Mouse (Mus musculus): ENCODE measurements at regions not wholly inside any gene's neighbourhood (a gene's known extent, or its start where the extent isn't known, plus 50 kb on each side); places are given as distances from the start of the nearest gene placed in this dataset.

GRCm38 (mm10) chr12:26244701-26245100 lies 170.4 kb downstream of the Rnf144a start:
- Histone ChIP-seq H3K27me3 (replicated peaks; ENCODE audit: insufficient read depth, low read length) (no peaks in the 10 kb centered on the region), H3K9ac (replicated peaks; ENCODE audit: low read depth) (no peak overlapping the region), H3K4me1 (ENCODE audit: insufficient read depth, low read depth, low read length) (no peaks in the 10 kb centered on the region), H3K4me2 (replicated peaks; ENCODE audit: low read depth, low read length) (no peak overlapping the region), H3K27ac (ENCODE audit: low read length) (no peak overlapping the region), H3K4me3 (ENCODE audit: low read depth, low read length) (no peak overlapping the region), H3K36me3 (ENCODE audit: insufficient read depth, low read length) (no peaks in the 10 kb centered on the region), H3K9me3 (ENCODE audit: low read length) (no peaks in the 10 kb centered on the region)
- 89% methylated on average over 6 of the region's 6 CpGs for WGBS
- DNase-seq (ENCODE audit: low spot score) (no peak), ATAC-seq (no peak)
- TF ChIP-seq CTCF (IDR thresholded peaks at IDR 0.05) (no peak), EP300 (IDR thresholded peaks at IDR 0.05) (no peak)

GRCm38 (mm10) chr12:26227557-26228020 lies 187.5 kb downstream of the Rnf144a start:
- DNase-seq (ENCODE audit: low spot score) (no peak), ATAC-seq (no peak)
- Histone ChIP-seq H3K9ac (replicated peaks; ENCODE audit: low read depth) (no peak overlapping the region), H3K36me3 (ENCODE audit: insufficient read depth, low read length) (no peaks in the 10 kb centered on the region), H3K27me3 (replicated peaks; ENCODE audit: insufficient read depth, low read length) (no peaks in the 10 kb centered on the region), H3K4me3 (ENCODE audit: low read depth, low read length) (no peak overlapping the region), H3K27ac (ENCODE audit: low read length) (no peak overlapping the region), H3K4me2 (replicated peaks; ENCODE audit: low read depth, low read length) (no peak overlapping the region), H3K4me1 (ENCODE audit: insufficient read depth, low read depth, low read length) (no peaks in the 10 kb centered on the region), H3K9me3 (ENCODE audit: low read length) (no peaks in the 10 kb centered on the region)
- TF ChIP-seq EP300 (IDR thresholded peaks at IDR 0.05) (no peak), CTCF (IDR thresholded peaks at IDR 0.05) (no peak)
- WGBS = 89% methylated on average over 15 of the region's 15 CpGs

GRCm38 (mm10) chr12:26226363-26226762 lies 188.7 kb downstream of the Rnf144a start:
- Histone ChIP-seq H3K27me3 (replicated peaks; ENCODE audit: insufficient read depth, low read length) (no peaks in the 10 kb centered on the region), H3K27ac (ENCODE audit: low read length) (no peak overlapping the region), H3K36me3 (ENCODE audit: insufficient read depth, low read length) (no peaks in the 10 kb centered on the region), H3K4me3 (ENCODE audit: low read depth, low read length) (no peak overlapping the region), H3K9me3 (ENCODE audit: low read length) (no peaks in the 10 kb centered on the region), H3K9ac (replicated peaks; ENCODE audit: low read depth) (no peak overlapping the region), H3K4me1 (ENCODE audit: insufficient read depth, low read depth, low read length) (no peaks in the 10 kb centered on the region), H3K4me2 (replicated peaks; ENCODE audit: low read depth, low read length) (no peak overlapping the region)
- ATAC-seq = no peak
- DNase-seq (ENCODE audit: low spot score) = peak; percentile 48
- peak; percentile 78 for TF ChIP-seq CTCF (IDR thresholded peaks at IDR 0.05)
- TF ChIP-seq EP300 (IDR thresholded peaks at IDR 0.05) = no peak
- WGBS = 8% methylated on average over 2 of the region's 2 CpGs

- Histone ChIP-seq H3K27ac (ENCODE audit: low read length) (no peak overlapping the region), H3K27me3 (replicated peaks; ENCODE audit: insufficient read depth, low read length) (no peaks in the 10 kb centered on the region), H3K9me3 (ENCODE audit: low read length) (no peaks in the 10 kb centered on the region), H3K4me3 (ENCODE audit: low read depth, low read length) (no peak overlapping the region), H3K4me2 (replicated peaks; ENCODE audit: low read depth, low read length) (no peak overlapping the region), H3K4me1 (ENCODE audit: insufficient read depth, low read depth, low read length) (no peaks in the 10 kb centered on the region), H3K36me3 (ENCODE audit: insufficient read depth, low read length) (no peaks in the 10 kb centered on the region), H3K9ac (replicated peaks; ENCODE audit: low read depth) (no peak overlapping the region)
- TF ChIP-seq CTCF (IDR thresholded peaks at IDR 0.05) = no peak
- 73% methylated on average over 1 of the region's 1 CpGs for WGBS
- ATAC-seq (no peak), DNase-seq (ENCODE audit: low spot score) (no peak)
These were observed 202.6 kb downstream of the Rnf144a start for GRCm38 (mm10) chr12:26212447-26212846.

- Histone ChIP-seq H3K4me3 (ENCODE audit: low read depth, low read length) (no peak overlapping the region), H3K27me3 (replicated peaks; ENCODE audit: insufficient read depth, low read length) (no peaks in the 10 kb centered on the region), H3K36me3 (ENCODE audit: insufficient read depth, low read length) (no peaks in the 10 kb centered on the region), H3K9ac (replicated peaks; ENCODE audit: low read depth) (no peak overlapping the region), H3K27ac (ENCODE audit: low read length) (no peak overlapping the region), H3K4me1 (ENCODE audit: insufficient read depth, low read depth, low read length) (no peaks in the 10 kb centered on the region), H3K4me2 (replicated peaks; ENCODE audit: low read depth, low read length) (no peak overlapping the region), H3K9me3 (ENCODE audit: low read length) (no peaks in the 10 kb centered on the region)
- 62% methylated on average over 10 of the region's 10 CpGs for WGBS
- ATAC-seq (no peak), DNase-seq (ENCODE audit: low spot score) (no peak)
- TF ChIP-seq CTCF (IDR thresholded peaks at IDR 0.05) (no peak), EP300 (IDR thresholded peaks at IDR 0.05) (no peak)
These were observed 203.6 kb downstream of the Rnf144a start for GRCm38 (mm10) chr12:26211423-26211822.

- DNase-seq (ENCODE audit: low spot score) = no peak
- H3K27ac ChIP-seq (ENCODE audit: low read length) = no peak overlapping the region
- 75% methylated on average over 4 of the region's 4 CpGs for WGBS
- no peak overlapping the region for H3K4me3 ChIP-seq (ENCODE audit: low read depth, low read length)
- H3K9me3 ChIP-seq (ENCODE audit: low read length) = no peaks in the 10 kb centered on the region
- no peak overlapping the region for H3K9ac ChIP-seq (replicated peaks; ENCODE audit: low read depth)
- TF ChIP-seq EP300 (IDR thresholded peaks at IDR 0.05) = no peak
- H3K36me3 ChIP-seq (ENCODE audit: insufficient read depth, low read length) = no peaks in the 10 kb centered on the region
- no peak for ATAC-seq
- no peaks in the 10 kb centered on the region for H3K4me1 ChIP-seq (ENCODE audit: insufficient read depth, low read depth, low read length)
- no peaks in the 10 kb centered on the region for H3K27me3 ChIP-seq (replicated peaks; ENCODE audit: insufficient read depth, low read length)
- H3K4me2 ChIP-seq (replicated peaks; ENCODE audit: low read depth, low read length) = no peak overlapping the region
These were observed 208.3 kb downstream of the Rnf144a start for GRCm38 (mm10) chr12:26206751-26207150.

- Histone ChIP-seq H3K27ac (ENCODE audit: low read length) (no peak overlapping the region), H3K4me1 (ENCODE audit: insufficient read depth, low read depth, low read length) (no peaks in the 10 kb centered on the region), H3K4me2 (replicated peaks; ENCODE audit: low read depth, low read length) (no peak overlapping the region), H3K9me3 (ENCODE audit: low read length) (no peaks in the 10 kb centered on the region), H3K4me3 (ENCODE audit: low read depth, low read length) (no peak overlapping the region), H3K36me3 (ENCODE audit: insufficient read depth, low read length) (no peaks in the 10 kb centered on the region), H3K27me3 (replicated peaks; ENCODE audit: insufficient read depth, low read length) (no peaks in the 10 kb centered on the region), H3K9ac (replicated peaks; ENCODE audit: low read depth) (no peak overlapping the region)
- 88% methylated on average over 8 of the region's 8 CpGs for WGBS
- no peak for DNase-seq (ENCODE audit: low spot score)
- TF ChIP-seq CTCF (IDR thresholded peaks at IDR 0.05) (no peak), EP300 (IDR thresholded peaks at IDR 0.05) (no peak)
- no peak for ATAC-seq
These were observed 209.0 kb downstream of the Rnf144a start for GRCm38 (mm10) chr12:26206036-26206435.

Measured in lung, postnatal 0 days (tissue).